Mouse (Mus musculus) bone marrow, adult 2 months (tissue): Measurements from ENCODE around the gene Gcm1.

Experiments used
- CTCF ChIP-seq: fragments of 200-500 bp; IDR thresholded peaks from 2 replicates; pipeline ENCODE4 v1.5.1; 2011; ENCODE audit warnings: low read length, control low read depth; ENCODE audit not compliant: control insufficient read depth, insufficient read depth
- POLR2A ChIP-seq: fragments of 200-500 bp; IDR thresholded peaks from 2 replicates; pipeline ENCODE4 v1.6.1; 2011; ENCODE audit warnings: low read depth, mild to moderate bottlenecking, control low read depth, low read length, borderline replicate concordance; ENCODE audit not compliant: control insufficient read depth

- no peak for TF ChIP-seq POLR2A
- TF ChIP-seq CTCF, result no peak
These were observed 2.6 kb downstream of the Gcm1 start for GRCm38 (mm10) chr9:78054298-78054697.
